Mouse (Mus musculus) olfactory bulb, adult 2 months (tissue): ENCODE data around the gene Tpx2. TPM values are rescaled to one million over a fixed set of nuclear protein-coding genes. Genes with fewer than 3 reads are reported as not detected.

Source experiments
- H3K27ac ChIP-seq: fragments of 200-500 bp; 2 replicates; pipeline ENCODE4 v1.5.1; 2012; ENCODE audit warnings: low read depth, low read length; ENCODE audit not compliant: insufficient read depth
- H3K4me1 ChIP-seq: fragments of 200-500 bp; 2 replicates; pipeline ENCODE4 v1.6.1; 2012; ENCODE audit warnings: low read length; ENCODE audit not compliant: control insufficient read depth, insufficient read depth
- H3K4me3 ChIP-seq: fragments of 200-500 bp; 2 replicates; pipeline ENCODE4 v1.5.1; 2012; ENCODE audit warnings: mild to moderate bottlenecking, low read depth, low read length, moderate library complexity; ENCODE audit not compliant: insufficient read depth
- CTCF ChIP-seq: fragments of 200-500 bp; IDR thresholded peaks from 2 replicates; pipeline ENCODE4 v1.5.1; 2012; ENCODE audit warnings: low read depth, mild to moderate bottlenecking, low read length, moderate library complexity; ENCODE audit not compliant: insufficient read depth
- POLR2A ChIP-seq: fragments of 200-500 bp; IDR thresholded peaks from 2 replicates; pipeline ENCODE4 v1.6.1; 2012; ENCODE audit warnings: mild to moderate bottlenecking, low read depth, low read length, moderate library complexity; ENCODE audit not compliant: insufficient read depth
- WGBS: fragments of 180-500 bp; shearing (Covaris S2); methylation state at CpG from one replicate; pipeline ENCODE4 v1.1.7; 2018; 5-methylcytosine and 5-hydroxymethylcytosine counted together
- polyA plus RNA-seq: library from polyadenylated mRNA; stranded (reverse); fragments of >200 nt; gene quantifications from 2 replicates; pipeline ENCODE4 v1.2.4, GENCODE M21; 2012; ENCODE audit warnings: low replicate concordance; ENCODE audit not compliant: missing spikeins, insufficient read depth, insufficient read length

Tpx2 gene
- polyA plus RNA-seq, 1 experiment: 120 TPM

GRCm38 (mm10) chr2:152905036-152905829 is 57.5 kb downstream of the Tpx2 start:
- Histone ChIP-seq H3K27ac (no peak overlapping the region), H3K4me1 (peaks cover 25% of the 10 kb centered on the region), H3K4me3 (no peak overlapping the region)
- 78% methylated on average over 11 of the region's 11 CpGs for WGBS
- TF ChIP-seq POLR2A (no peak), CTCF (no peak)

GRCm38 (mm10) chr2:152906274-152907037 is 58.7 kb downstream of the Tpx2 start:
- no peak overlapping the region for H3K4me3 ChIP-seq
- 69% methylated on average over 9 of the region's 9 CpGs for WGBS
- TF ChIP-seq CTCF: no peak
- no peak for TF ChIP-seq POLR2A
- H3K4me1 ChIP-seq: peaks cover 25% of the 10 kb centered on the region
- H3K27ac ChIP-seq: no peak overlapping the region

DNA sequence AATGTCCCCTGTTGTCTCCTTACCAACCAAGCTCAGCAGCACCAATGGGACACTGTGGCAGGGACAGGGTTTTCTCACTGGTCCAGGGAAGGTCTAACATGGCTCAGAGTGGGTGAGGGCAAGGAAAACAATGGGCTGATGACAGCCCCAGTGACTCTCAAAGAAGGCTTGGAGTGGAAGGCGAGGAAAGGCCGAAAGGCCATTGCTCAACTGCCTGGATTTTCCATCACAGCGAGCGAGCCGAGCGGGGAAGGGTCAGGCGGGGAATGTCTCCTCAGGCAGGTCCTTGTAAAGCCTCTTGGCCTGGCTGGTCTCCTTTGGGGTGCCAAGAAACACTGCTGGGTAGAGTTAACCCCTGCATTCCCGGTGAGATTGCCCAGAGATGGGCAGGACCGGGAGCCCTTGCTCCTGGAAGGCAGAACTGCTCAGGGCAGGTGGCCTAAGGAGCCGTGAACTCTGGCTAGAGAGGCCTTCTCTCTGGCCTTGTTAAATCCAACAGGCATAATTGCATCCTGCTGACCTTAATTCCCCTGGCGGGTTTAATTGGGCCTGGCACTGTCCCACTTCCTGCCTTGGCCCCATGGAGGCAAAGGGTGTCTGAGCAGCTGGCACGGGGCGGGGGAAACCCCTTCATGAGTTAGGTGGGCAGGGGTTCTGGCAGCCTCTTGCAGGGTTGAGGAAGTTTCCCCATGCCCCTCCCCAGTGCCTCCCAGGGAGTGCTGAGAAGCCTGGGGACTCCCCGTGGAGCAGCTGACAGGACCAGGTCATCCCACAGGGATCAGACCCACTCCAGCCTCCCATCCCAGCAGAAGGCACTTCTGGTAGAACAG is 59.6 kb downstream of the Tpx2 start:
- 51% methylated on average over 14 of the region's 14 CpGs for WGBS
- H3K4me1 ChIP-seq: peaks cover 25% of the 10 kb centered on the region
- no peak overlapping the region for H3K27ac ChIP-seq
- no peak overlapping the region for H3K4me3 ChIP-seq
- no peak for TF ChIP-seq POLR2A
- TF ChIP-seq CTCF: 0 out of 2 replicates have a peak, but pooled peaks have one; percentile 20

- Histone ChIP-seq H3K4me3 (no peak overlapping the region), H3K27ac (no peak overlapping the region), H3K4me1 (peaks cover 25% of the 10 kb centered on the region)
- no peak for TF ChIP-seq POLR2A
- no peak for TF ChIP-seq CTCF
- WGBS: 86% methylated on average over 6 of the region's 6 CpGs
These were observed 62.1 kb downstream of the Tpx2 start for GRCm38 (mm10) chr2:152909848-152910247.

DNA sequence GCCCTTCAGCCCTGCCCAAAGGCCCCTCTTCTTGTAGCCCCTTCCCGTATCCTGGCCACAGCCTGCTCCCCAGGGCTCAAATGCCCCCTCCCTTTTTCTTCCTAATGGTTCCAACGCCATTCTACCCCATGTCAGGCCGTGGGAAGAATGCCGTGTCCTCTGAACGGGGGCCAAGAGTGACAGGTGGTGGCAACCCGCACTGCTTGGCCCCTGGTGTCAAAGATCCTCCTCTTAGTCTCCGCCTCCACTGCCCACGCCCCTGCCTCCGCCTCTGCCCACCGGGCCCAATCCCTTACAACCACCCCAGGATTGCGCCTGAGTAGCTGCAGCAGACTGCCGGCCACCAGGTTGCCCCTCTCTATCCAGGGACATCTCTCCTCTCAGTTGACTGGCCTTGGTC is 63.3 kb downstream of the Tpx2 start, which contains the start of gene Mylk2:
TSS of gene Mylk2 (plus strand) at position 322 of the 400 bp plus-strand sequence.
- TF ChIP-seq POLR2A (no peak), CTCF (no peak)
- Histone ChIP-seq H3K27ac (no peak within 1 kb of the TSS), H3K4me1 (peaks cover 19% of the 10 kb centered on the region), H3K4me3 (no peak within 1 kb of the TSS)
- 29% methylated on average over 12 of the region's 12 CpGs for WGBS

DNA sequence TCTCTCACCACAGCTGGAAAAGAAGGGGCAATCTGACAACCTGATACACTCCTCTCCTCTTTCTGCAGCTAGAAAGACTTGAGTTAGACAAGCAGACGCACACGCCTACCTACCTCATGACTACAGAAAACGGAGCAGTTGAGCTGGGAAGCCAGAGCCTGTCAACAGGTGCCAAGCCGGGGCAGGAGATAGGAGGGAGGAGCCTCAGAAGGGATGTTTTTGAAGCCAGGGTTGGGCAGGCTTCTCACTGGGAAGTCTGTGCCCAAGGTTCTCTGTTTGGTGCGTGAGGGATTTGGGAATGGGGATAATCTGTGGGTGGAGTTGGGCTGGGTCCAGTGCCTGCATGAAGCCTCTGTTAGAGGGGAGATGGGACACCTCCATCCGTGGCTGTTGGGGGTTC is 63.7 kb downstream of the Tpx2 start:
- WGBS: 39% methylated on average over 6 of the region's 6 CpGs
- H3K4me1 ChIP-seq: peaks cover 16% of the 10 kb centered on the region
- no peak overlapping the region for H3K4me3 ChIP-seq

DNA sequence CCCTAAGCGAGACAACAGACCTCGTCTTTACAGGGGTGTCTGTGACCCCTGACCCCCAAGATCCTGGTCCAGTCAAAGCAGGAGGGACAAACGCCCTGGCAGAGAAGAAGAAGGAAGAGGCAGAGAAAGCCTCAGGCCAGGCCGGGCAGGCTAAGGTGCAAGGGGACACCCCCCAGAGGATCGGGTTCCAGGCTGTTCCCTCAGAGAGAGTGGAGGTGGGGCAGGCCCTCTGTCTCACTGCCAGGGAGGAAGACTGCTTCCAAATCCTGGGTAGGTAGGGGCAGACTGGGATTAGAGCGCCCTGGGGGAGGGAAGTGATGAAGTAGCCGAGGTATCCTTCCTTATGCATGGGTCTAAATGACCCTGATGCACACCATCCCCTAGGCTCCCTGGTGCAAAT is 65.7 kb downstream of the Tpx2 start:
- H3K4me3 ChIP-seq: no peak overlapping the region
- H3K27ac ChIP-seq: no peak overlapping the region
- TF ChIP-seq POLR2A: no peak
- TF ChIP-seq CTCF: no peak
- peaks cover 5% of the 10 kb centered on the region for H3K4me1 ChIP-seq
- WGBS: 50% methylated on average over 7 of the region's 7 CpGs

More for the DNA sequence above, 63.7 kb downstream of the Tpx2 start:
- H3K27ac ChIP-seq: no peak overlapping the region
- no peak for TF ChIP-seq POLR2A

DNA sequence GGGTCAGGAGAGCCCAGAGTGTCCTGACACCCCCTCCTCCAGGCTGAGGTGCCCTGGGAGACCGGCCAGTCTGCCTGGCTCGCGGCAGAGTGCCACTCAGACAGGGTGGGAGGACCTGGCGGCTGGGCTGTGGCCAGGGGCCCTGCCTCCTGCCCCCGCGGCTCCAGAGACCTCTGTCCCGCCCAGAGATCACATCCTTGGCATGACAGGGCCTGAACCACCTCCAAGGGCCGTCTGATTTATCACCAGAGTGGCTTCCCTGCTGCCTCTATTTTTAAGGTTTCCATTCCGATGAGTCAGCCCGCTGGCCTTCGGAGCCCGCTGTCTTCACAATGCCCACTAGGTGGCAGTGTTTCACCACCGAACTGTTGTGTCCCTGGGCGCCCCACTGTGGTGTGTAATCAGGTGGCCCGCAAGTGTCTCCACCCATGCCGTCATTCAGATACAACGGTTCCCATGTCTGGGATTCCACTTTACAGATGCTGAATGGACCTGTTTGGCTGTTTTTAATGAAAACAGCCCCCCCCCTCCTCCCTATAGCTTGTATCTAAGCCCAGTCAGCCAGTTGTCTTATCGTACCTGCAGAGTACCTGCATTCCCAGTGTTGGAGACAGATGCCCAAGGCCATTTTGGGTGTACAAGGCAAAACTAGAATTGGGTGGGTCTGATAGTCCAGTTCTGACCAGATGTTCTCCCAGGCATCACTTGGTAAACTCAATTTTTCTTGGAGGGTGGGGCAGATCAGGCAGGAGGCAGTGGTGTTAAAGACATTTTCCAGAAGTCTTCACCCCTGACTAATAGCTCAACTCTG is 66.8 kb downstream of the Tpx2 start:
- TF ChIP-seq POLR2A (no peak), CTCF (peak; percentile 88)
- peak overlapping the region; percentile 20; the same call in 1 of the 2 replicates for H3K4me3 ChIP-seq
- peaks cover 5% of the 10 kb centered on the region for H3K4me1 ChIP-seq
- H3K27ac ChIP-seq: no peak overlapping the region
- 2% methylated on average over 18 of the region's 18 CpGs for WGBS
